Mouse (Mus musculus) forebrain, embryonic 14.5 days (tissue): Measurements from ENCODE around the gene Ubl4a. TPM values are rescaled to one million over a fixed set of nuclear protein-coding genes. Genes with fewer than 3 reads are reported as not detected.
A peak's percentile ranks its signal among the peaks of the same experiment; 100 is the strongest.

Experiments used
- ATAC-seq: fragments of 200-750 bp; cut with Nextera tagmentation; 2 replicates; pipeline ENCODE4 v1.8.0; 2017; ENCODE audit warnings: mild to moderate bottlenecking, moderate library complexity
- DNase-seq: peaks from one replicate; pipeline ENCODE4 v3.0.0-alpha.2; 2015; ENCODE audit warnings: low spot score
- H3K27ac ChIP-seq: fragments of 300-500 bp; sonication (generic); 2 replicates; pipeline ENCODE4 v1.5.1; 2014; ENCODE audit warnings: low read depth, mild to moderate bottlenecking, control low read depth, low read length, moderate library complexity
- H3K27me3 ChIP-seq: fragments of 300-500 bp; sonication (generic); replicated peaks from 2 replicates; pipeline ENCODE4 v1.6.1; 2014; ENCODE audit warnings: low read length, control low read depth, mixed read lengths; ENCODE audit not compliant: control insufficient read depth, insufficient read depth
- H3K36me3 ChIP-seq: fragments of 300-500 bp; sonication (generic); 2 replicates; pipeline ENCODE4 v1.6.1; 2014; ENCODE audit warnings: low read length, control low read depth; ENCODE audit not compliant: control insufficient read depth, insufficient read depth
- H3K4me1 ChIP-seq: fragments of 300-500 bp; sonication (generic); 2 replicates; pipeline ENCODE4 v1.6.1; 2014; ENCODE audit warnings: antibody characterized with exemption, low read length, control low read depth; ENCODE audit not compliant: control insufficient read depth, insufficient read depth
- H3K4me2 ChIP-seq: fragments of 300-500 bp; sonication (generic); 2 replicates; pipeline ENCODE4 v1.6.1; 2014; ENCODE audit warnings: mild to moderate bottlenecking, control low read depth, low read length
- H3K4me3 ChIP-seq: fragments of 300-500 bp; sonication (generic); 2 replicates; pipeline ENCODE4 v1.5.1; 2014; ENCODE audit warnings: low read depth, low read length, control low read depth
- H3K9ac ChIP-seq: fragments of 300-500 bp; sonication (generic); 2 replicates; pipeline ENCODE4 v1.6.1; 2014; ENCODE audit warnings: mild to moderate bottlenecking, low read length, control low read depth, moderate library complexity
- H3K9me3 ChIP-seq: fragments of 300-500 bp; sonication (generic); replicated peaks from 2 replicates; pipeline ENCODE4 v1.6.1; 2016; ENCODE audit warnings: low read length, control low read depth, mixed read lengths; ENCODE audit not compliant: control insufficient read depth
- WGBS: fragments of 180-500 bp; shearing (Covaris S2); extraction: QIAGEN DNeasy Blood & Tissue Kit; methylation state at CpG from one replicate; pipeline ENCODE4 v1.1.7; 2014; 5-methylcytosine and 5-hydroxymethylcytosine counted together
- polyA plus RNA-seq: library from polyadenylated mRNA; unstranded; fragments of >200 nt; fragmentation: Nextera tagmentation; extraction: Ambion mirVana; gene quantifications from 2 replicates; pipeline ENCODE4 v1.2.1, GENCODE M21; 2014

Gene Ubl4a
- polyA plus RNA-seq: 77.7 and 81.5 TPM in 2 replicates

GRCm38 (mm10) chrX:74372888-74373549, at the start of gene Ubl4a, which contains the start of gene Slc10a3:
Ubl4a (minus strand) TSS chrX:74373218.
Slc10a3 (minus strand) TSS chrX:74373349.
- peak; percentile 90 for ATAC-seq

GRCm38 (mm10) chrX:74413377-74413776, 40.4 kb upstream of the Ubl4a start:
- H3K4me2 ChIP-seq: no peak overlapping the region
- peak; percentile 85 for ATAC-seq

More at GRCm38 (mm10) chrX:74372888-74373549, at the start of gene Ubl4a, which contains the start of gene Slc10a3:
- Histone ChIP-seq H3K27me3 (no peaks in the 10 kb centered on the region), H3K36me3 (no peaks in the 10 kb centered on the region), H3K4me3 (peak within 1 kb of the TSS; percentile 34), H3K4me2 (peak within 1 kb of the TSS; percentile 61), H3K4me1 (0 out of 2 replicates have a peak, but pooled peaks cover 2% of the 10 kb centered on the region), H3K27ac (no peak within 1 kb of the TSS), H3K9me3 (no peaks in the 10 kb centered on the region), H3K9ac (peak within 1 kb of the TSS; percentile 53)
- DNase-seq: peak; percentile 92
- 39% methylated on average over 32 of the region's 32 CpGs for WGBS

GRCm38 (mm10) chrX:74408340-74408739, 35.3 kb upstream of the Ubl4a start:
- no peaks in the 10 kb centered on the region for H3K9me3 ChIP-seq
- H3K4me1 ChIP-seq: no peaks in the 10 kb centered on the region
- ATAC-seq (no peak), DNase-seq (peak; percentile 31)
- H3K4me3 ChIP-seq: no peak overlapping the region
- H3K4me2 ChIP-seq: no peak overlapping the region
- H3K36me3 ChIP-seq: peaks cover 8% of the 10 kb centered on the region; the same call in 1 of the 2 replicates
- no peak overlapping the region for H3K9ac ChIP-seq
- no peaks in the 10 kb centered on the region for H3K27me3 ChIP-seq
- 47% methylated on average over 2 of the region's 2 CpGs for WGBS
- no peak overlapping the region for H3K27ac ChIP-seq

More at GRCm38 (mm10) chrX:74413377-74413776, 40.4 kb upstream of the Ubl4a start:
- no peak overlapping the region for H3K9ac ChIP-seq
- no peak overlapping the region for H3K27ac ChIP-seq
- H3K9me3 ChIP-seq: no peaks in the 10 kb centered on the region
- no peaks in the 10 kb centered on the region for H3K4me1 ChIP-seq
- peak; percentile 84 for DNase-seq
- H3K4me3 ChIP-seq: no peak overlapping the region
- H3K27me3 ChIP-seq: no peaks in the 10 kb centered on the region
- H3K36me3 ChIP-seq: peaks cover 8% of the 10 kb centered on the region; the same call in 1 of the 2 replicates

GRCm38 (mm10) chrX:74400136-74400535, 27.1 kb upstream of the Ubl4a start:
- H3K9me3 ChIP-seq: no peaks in the 10 kb centered on the region
- ATAC-seq: no peak
- 78% methylated on average over 3 of the region's 3 CpGs for WGBS

GRCm38 (mm10) chrX:74392535-74393443, 19.8 kb upstream of the Ubl4a start, which contains the start of the genes Fam3a and Ikbkg:
Fam3a (minus strand) TSS chrX:74393272.
Ikbkg (plus strand) TSS chrX:74393290.
- no peaks in the 10 kb centered on the region for H3K9me3 ChIP-seq
- peak within 1 kb of the TSS; percentile 63 for H3K4me2 ChIP-seq
- peak within 1 kb of the TSS; percentile 74 for H3K9ac ChIP-seq
- peak within 1 kb of the TSS; percentile 80 for H3K27ac ChIP-seq
- no peaks in the 10 kb centered on the region for H3K27me3 ChIP-seq
- peaks cover 5% of the 10 kb centered on the region; the same call in 1 of the 2 replicates for H3K4me1 ChIP-seq
- 33% methylated on average over 30 of the region's 30 CpGs for WGBS
- DNase-seq (peak; percentile 91), ATAC-seq (peak; percentile 100)
- H3K4me3 ChIP-seq: peak within 1 kb of the TSS; percentile 48
- H3K36me3 ChIP-seq: no peaks in the 10 kb centered on the region

More at GRCm38 (mm10) chrX:74400136-74400535, 27.1 kb upstream of the Ubl4a start:
- DNase-seq: no peak
- no peaks in the 10 kb centered on the region for H3K4me1 ChIP-seq
- no peak overlapping the region for H3K9ac ChIP-seq
- no peaks in the 10 kb centered on the region for H3K36me3 ChIP-seq
- no peaks in the 10 kb centered on the region for H3K27me3 ChIP-seq
- H3K27ac ChIP-seq: no peak overlapping the region
- H3K4me3 ChIP-seq: no peak overlapping the region
- H3K4me2 ChIP-seq: no peak overlapping the region

GRCm38 (mm10) chrX:74388153-74388552, 15.1 kb upstream of the Ubl4a start:
- Histone ChIP-seq H3K4me1 (peaks cover 5% of the 10 kb centered on the region; the same call in 1 of the 2 replicates), H3K36me3 (peaks cover 5% of the 10 kb centered on the region; the same call in 1 of the 2 replicates), H3K27ac (no peak overlapping the region), H3K27me3 (no peaks in the 10 kb centered on the region), H3K4me3 (no peak overlapping the region), H3K9ac (no peak overlapping the region), H3K9me3 (no peaks in the 10 kb centered on the region), H3K4me2 (no peak overlapping the region)
- ATAC-seq: no peak
- no peak for DNase-seq

- Histone ChIP-seq H3K27ac (no peak overlapping the region), H3K9me3 (no peaks in the 10 kb centered on the region), H3K4me1 (no peaks in the 10 kb centered on the region), H3K36me3 (peaks cover 5% of the 10 kb centered on the region; the same call in 1 of the 2 replicates), H3K4me2 (no peak overlapping the region), H3K27me3 (no peaks in the 10 kb centered on the region), H3K9ac (no peak overlapping the region), H3K4me3 (no peak overlapping the region)
- ATAC-seq (no peak), DNase-seq (no peak)
- WGBS: 83% methylated on average over 2 of the region's 2 CpGs
Measured at GRCm38 (mm10) chrX:74384451-74384850, 11.4 kb upstream of the Ubl4a start.

- H3K4me2 ChIP-seq: peak overlapping the region; percentile 61
- H3K36me3 ChIP-seq: no peaks in the 10 kb centered on the region
- peak overlapping the region; percentile 77 for H3K9ac ChIP-seq
- ATAC-seq: peak; percentile 80
- peak overlapping the region; percentile 55; the same call in 1 of the 2 replicates for H3K27ac ChIP-seq
- H3K4me3 ChIP-seq: peak overlapping the region; percentile 49
- peaks cover 6% of the 10 kb centered on the region; the same call in 1 of the 2 replicates for H3K4me1 ChIP-seq
- peak; percentile 47 for DNase-seq
- H3K27me3 ChIP-seq: no peaks in the 10 kb centered on the region
- 40% methylated on average over 47 of the region's 49 CpGs for WGBS
- no peaks in the 10 kb centered on the region for H3K9me3 ChIP-seq
Measured at GRCm38 (mm10) chrX:74368209-74368909, 4.7 kb downstream of the Ubl4a start.
